Mouse (Mus musculus) inflammation-experienced regulatory T-cells, adult 6 months (primary cell): ENCODE measurements around the gene Popdc2. TPM values are rescaled to one million over a fixed set of nuclear protein-coding genes. Genes with fewer than 3 reads are reported as not detected.
A peak's percentile ranks its signal among the peaks of the same experiment; 100 is the strongest.

Experiments
- ATAC-seq: one replicate; pipeline ENCODE4 v1.8.0; 2017
- polyA plus RNA-seq, 3 experiments: library from polyadenylated mRNA; unstranded; fragments of 100-300 nt; shearing (Covaris generic); gene quantifications; one replicate each; pipeline ENCODE4 v1.2.1; 2017

The Popdc2 gene
- polyA plus RNA-seq, 3 experiments from 2014 or later: 0.95 to 10.3 (median 2.3) TPM

GRCm38 (mm10) chr16:38354185-38354913 lies 7.7 kb upstream of the Popdc2 start:
- ATAC-seq: no peak

DNA sequence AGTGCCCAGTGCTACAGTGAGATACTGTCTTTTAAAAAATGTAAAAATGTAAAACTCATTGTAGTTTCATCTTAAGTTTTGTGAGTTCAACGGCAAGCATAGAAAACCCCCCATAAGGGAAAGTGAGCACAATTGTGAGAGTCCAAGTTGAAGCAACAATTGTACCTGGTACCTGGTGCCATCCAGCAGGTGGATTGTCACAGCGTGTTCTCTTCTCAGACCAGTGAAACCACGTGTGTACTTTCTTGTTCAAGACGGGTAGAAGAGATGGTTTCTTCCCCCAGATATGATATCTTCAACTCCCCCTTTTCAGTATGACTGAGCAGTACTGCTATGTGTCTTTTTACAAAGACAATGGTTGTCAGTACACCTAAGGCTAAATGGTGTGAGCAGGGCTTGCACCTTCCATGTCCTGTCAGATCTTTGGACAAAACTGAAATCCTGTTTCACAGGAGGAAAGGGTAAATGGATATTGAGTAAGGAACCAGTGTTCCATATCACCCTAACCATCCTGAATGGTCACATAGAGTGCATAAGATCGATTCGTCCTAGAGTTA lies 3.7 kb upstream of the Popdc2 start:
- no peak for ATAC-seq

- ATAC-seq: no peak
Observed at GRCm38 (mm10) chr16:38359241-38359640, 2.8 kb upstream of the Popdc2 start.

DNA sequence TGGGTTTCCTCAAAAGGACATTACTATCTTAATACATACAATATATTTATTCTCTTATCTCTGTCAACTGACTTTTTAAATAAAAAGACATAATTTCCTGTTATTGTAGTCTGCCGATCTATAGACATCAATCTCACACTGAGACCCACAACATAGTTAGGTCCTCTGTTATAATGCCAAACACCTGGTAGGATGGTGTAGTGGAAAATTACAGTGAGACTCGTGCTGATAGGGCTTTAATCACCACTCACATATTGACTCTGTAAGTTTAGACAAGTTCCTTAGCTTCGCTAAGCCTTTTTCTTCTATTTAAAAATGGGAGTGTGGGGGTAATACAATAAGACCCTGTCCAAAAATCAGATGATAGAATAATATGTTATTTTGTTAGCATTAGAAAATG lies 2.2 kb upstream of the Popdc2 start:
- peak; percentile 53 for ATAC-seq

GRCm38 (mm10) chr16:38360317-38360716 lies 1.7 kb upstream of the Popdc2 start:
- ATAC-seq: peak; percentile 39

GRCm38 (mm10) chr16:38362493-38363255 lies 665 bp downstream of the Popdc2 start:
- no peak for ATAC-seq

- no peak for ATAC-seq
Observed at GRCm38 (mm10) chr16:38363256-38363595, 1.2 kb downstream of the Popdc2 start.

GRCm38 (mm10) chr16:38363657-38364056 lies 1.6 kb downstream of the Popdc2 start:
- no peak for ATAC-seq

- ATAC-seq: no peak
Observed at GRCm38 (mm10) chr16:38365390-38365789, 3.4 kb downstream of the Popdc2 start.

DNA sequence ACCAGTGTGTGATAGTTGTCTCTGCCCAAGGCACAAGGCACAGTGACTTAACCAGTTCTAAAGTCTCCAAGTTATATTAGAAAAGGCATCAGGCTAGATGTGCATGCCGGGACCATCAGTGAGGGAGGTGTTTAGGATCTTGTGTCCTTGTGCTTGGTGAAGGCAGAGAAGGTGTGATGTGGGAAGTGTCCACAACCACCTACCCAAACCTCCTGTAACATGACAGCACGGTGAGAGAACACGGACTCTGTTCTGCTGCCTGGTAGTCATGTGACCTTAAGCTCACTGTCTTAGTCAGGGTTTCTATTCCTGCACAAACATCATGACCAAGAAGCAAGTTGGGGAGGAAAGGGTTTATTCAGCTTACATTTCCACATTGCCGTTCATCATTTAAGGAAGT lies 4.2 kb downstream of the Popdc2 start:
- ATAC-seq: no peak

DNA sequence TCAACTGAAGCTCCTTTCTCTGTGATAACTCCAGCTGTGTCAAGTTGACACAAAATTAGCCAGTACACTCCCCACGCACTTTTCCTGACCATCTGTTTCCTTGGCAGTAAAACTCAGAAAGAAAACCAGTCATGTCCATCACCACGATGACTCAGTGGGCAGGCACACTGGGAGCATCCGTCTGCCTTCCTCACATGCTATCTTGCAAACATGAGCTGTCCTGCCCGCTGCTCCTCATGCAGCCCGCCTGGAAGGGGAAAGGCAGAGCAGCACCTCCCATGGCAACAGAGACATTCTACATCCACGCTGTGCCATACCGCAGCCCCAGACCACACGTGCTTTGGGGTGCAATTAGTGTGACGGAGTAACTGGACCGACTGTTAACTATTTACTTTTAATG lies 6.3 kb downstream of the Popdc2 start:
- no peak for ATAC-seq

- ATAC-seq: no peak
Observed at GRCm38 (mm10) chr16:38369000-38369399, 7.0 kb downstream of the Popdc2 start.

- ATAC-seq: no peak
Observed at GRCm38 (mm10) chr16:38369431-38369830, 7.4 kb downstream of the Popdc2 start.

DNA sequence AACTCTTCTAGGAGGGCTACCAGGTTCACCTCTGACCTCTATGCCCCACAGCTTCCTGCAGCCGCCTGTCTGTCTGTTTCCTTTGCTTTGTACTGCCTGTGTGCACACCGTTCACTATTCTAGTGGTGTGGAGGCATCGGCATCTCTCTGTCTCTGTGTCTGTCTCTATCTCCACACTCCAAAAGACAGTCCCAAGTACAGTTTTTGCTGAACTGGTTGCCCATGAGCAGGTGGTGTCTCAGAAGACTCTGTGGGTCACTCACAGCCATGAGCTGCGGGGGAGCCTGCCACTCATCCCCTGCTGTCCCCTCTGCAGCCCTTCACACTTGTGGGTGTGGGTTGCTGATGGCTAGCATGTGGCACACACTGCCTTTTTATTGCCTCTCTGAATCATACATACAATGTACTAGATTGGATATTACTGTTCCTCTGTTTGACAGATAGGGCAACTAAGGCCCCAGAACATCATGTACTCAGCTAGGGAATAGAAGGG lies 8.0 kb downstream of the Popdc2 start:
- ATAC-seq: no peak

GRCm38 (mm10) chr16:38370633-38371374 lies 8.8 kb downstream of the Popdc2 start:
- no peak for ATAC-seq

- no peak for ATAC-seq
Observed at GRCm38 (mm10) chr16:38371705-38372296, 9.8 kb downstream of the Popdc2 start.

DNA sequence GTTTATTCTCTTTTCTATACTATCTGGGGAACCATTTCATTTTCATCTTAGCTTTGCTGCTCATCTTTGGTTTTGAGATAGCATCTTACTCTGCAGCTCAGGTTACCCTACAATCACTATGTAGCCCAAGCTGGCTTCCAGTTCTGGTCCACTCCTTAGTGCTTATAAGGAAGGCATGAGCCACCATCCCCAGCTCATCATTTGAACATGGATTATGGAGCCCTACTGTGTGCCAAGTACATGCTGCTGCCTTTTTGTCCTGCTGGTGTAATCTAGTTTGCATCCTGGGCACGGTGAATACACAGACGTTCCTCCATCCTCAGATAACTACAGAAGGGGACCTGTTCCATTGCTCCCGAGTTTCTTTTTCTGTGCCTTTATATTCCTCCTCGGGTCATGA lies 10.9 kb downstream of the Popdc2 start:
- ATAC-seq: no peak

GRCm38 (mm10) chr16:38373439-38373838 lies 11.4 kb downstream of the Popdc2 start:
- ATAC-seq: no peak

DNA sequence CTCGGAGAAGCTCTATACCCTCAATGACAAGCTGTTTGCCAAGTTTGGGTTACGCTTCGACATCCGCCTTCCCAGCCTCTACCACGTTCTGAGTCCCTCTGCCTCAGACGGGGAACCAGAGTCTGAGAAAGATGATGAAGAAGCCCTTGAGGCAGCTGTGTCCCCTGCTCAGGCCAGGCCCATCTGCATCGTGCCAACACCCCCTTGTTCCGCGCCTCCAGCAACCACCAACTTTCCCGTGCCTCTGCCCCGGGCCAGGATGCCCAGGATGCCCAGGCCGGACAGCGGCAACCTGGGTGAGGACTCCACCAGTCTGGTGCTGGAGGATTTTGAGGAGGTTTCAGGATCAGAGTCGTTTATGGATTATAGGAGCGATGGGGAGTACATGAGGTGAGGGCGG lies 11.9 kb downstream of the Popdc2 start:
- no peak for ATAC-seq

GRCm38 (mm10) chr16:38374379-38375140 lies 12.6 kb downstream of the Popdc2 start:
- peak; percentile 59 for ATAC-seq

DNA sequence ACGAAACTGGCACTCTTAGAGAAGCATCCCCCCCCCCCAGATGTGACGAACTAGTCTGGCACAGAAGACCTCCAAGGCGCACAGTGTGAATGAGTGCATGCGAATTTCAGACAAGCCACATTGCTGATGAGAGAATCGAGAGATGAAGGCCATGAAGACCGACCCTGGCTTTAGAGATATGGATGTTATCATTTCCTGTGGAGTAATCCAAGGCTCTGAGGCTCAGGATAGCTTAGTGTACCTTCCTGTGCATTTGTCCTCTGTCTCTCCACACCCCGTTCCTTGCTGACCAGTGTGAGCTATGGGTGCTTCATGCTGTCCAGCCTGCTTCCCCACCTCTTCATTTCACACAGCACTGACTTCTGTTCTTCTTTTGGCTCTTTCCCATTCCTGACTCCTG lies 13.2 kb downstream of the Popdc2 start:
- no peak for ATAC-seq
